Mouse (Mus musculus): ENCODE measurements around the gene Tmem196.

Gene Tmem196

DNA sequence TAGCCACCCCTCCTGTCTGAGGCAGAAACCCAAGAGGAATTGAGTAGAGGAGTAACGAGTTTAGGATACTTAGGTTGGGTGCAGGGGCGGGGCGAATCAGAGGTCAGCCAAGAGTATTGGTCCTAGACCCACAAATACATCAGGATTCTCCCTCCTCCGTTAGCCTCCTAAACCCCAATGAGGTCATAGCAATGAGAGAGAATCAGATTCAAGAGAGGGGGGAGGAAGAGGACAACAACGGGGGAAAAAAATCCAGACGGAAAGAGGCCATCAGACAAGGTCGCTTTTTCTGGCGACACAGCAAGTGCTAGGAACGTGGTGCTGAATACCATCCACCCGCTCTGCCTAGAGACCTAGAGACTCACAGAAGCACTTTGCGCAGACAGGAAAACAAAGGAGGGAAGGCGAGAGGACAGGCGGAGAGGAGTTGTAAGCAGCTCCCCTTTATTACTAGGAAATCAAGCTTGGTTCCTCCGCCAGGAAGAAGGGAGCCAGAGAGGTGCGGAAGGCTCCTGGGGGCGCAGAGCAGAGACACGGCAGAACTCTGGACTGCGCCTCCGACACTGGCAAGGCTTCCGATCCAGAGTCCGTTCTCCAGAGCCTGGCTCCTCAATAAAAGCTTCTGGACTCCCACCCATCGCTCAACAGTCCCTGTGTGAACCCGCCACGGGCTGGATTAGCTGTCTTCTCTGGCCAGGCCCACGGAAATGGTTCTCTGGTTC, at the start of gene Tmem196:
Gene Tmem196 (plus strand): TSS at position 234 of the 722 bp plus-strand sequence.
- WGBS = 3% methylated on average over 25 of the region's 25 CpGs

DNA sequence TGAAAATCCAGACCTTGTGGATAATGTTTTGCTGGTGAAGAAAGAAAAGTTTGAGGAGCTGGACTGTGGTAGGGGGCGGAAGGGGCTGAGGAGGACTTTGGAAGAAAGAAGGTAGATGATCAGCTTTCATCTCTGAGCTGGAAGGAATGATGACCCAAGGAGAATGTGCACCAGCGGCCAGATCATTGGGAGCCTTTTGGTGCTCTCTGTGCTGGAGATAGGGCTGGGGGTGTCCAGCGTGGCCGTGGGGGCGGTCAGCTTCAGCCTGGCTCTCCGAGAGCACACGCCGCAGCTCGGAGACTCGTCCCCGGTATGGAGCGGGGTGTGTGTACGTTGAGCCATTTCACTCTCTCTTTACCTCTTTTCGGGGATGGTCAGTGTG, 680 bp downstream of the Tmem196 start:
- whole genome bisulfite sequencing = 7% methylated on average over 14 of the region's 14 CpGs

DNA sequence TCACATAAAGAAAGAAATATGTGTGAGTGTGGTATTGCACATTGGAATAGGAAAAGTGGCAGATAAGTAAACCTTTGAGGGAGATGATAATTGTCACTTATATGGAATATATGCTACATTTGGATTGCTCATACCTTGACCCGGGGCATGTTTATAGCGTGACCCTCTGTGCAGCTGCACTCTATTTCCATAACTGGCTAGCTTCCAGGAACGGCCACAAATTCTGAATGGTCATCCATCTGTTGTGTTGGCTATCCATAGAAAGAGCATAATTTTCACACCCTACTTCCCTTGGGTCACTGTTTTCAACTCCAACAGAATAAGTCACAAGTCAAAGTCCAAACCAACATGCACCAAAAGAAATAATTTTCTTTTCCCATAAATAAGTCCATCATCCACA, 11.4 kb downstream of the Tmem196 start:
- 62% methylated on average over 3 of the region's 3 CpGs for WGBS

DNA sequence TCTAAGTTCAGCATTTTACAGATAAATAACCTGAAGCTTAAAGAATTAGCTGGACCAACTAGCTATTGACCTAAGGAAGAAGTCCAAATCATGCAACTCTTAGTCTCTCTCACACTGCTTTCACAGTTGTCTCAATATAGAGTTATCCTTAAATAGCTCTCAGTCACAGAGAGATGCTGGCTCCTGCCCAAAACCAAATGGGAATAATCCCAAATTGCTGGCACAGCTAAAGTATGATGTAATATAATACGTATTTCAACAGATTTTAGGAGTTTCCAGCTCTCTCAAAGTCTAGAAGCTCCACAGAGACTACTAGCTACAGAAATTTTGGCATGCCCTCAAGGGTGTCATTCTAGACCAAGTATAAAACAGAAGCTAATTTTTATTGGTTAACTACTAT, 15.1 kb downstream of the Tmem196 start:
- 19% methylated on average over 1 of the region's 1 CpGs for WGBS

DNA sequence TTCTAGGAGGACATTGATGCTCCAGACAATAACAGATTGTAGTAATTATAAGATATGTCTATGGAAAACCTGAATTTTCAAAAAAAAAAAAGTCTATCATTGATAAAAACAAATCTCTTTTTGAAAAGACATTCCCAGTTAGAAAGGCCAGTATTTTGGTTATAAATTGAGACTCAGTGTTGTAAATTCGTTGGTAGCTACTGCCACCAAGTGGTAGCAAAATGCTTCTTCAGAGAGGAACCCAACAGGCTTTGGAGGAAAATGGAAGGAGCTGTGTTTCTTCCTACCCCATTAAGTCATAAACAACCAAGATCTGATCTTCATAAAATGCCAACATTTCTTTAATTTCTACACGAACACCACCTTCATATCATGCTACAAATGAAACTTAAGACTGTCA, 36.1 kb downstream of the Tmem196 start:
- WGBS = 1% methylated on average over 2 of the region's 2 CpGs

DNA sequence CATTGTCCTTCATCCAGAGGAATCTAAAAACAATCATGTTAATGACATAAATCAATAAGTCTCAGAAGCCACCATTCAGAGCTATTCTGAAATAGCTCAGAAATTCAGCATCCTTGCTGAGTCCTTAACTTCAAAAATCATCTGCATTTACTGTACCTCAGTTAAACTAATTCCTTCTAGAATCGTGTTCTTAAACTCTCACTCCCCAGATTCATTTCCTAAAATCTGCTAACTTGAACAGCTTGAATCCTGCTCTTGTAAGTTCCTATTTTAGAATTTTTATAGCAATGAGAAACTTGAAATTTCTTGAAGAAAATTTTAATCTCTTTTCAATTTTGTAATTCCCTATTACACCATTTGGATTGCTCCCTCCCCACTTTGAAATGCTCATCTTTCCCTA, 52.6 kb downstream of the Tmem196 start:
- WGBS = 40% methylated on average over 1 of the region's 1 CpGs

DNA sequence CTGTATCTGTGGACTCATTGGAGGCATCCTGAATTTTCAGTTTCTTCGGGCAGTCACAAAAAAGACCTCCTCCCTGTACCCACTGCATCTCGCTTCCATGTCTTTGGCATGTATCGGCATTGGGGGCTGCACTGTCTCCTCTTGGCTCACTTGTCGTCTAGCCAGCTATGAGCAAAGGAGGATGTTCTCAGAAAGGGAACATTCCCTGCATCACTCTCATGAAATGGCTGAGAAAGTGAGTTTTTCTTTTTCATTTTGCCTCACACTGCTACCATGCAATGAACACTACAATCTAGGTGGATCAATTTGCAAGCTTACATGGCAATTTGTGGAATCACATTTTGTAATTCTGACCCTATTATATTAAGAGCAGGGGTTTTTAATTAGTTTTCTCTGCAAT, 69.1 kb downstream of the Tmem196 start:
- WGBS = 36% methylated on average over 4 of the region's 4 CpGs

DNA sequence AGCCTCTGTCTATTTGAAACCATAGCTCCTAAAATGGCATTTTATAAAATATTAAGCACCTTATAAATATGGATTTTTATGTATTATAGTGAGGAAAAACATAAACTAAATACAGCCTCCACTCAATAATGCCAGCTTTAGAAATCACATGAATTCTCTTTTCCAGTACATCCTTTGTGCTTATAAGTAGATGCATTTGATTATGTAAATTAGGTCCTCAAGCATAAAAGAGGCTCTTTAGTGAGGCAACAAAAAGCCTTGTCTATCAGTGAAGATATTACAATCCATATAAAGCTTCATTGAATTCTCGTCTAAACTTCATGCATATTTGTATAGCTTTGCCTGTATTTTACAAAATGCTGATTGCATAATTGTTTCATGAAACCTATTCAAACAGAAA, 69.6 kb downstream of the Tmem196 start:
- 44% methylated on average over 1 of the region's 1 CpGs for WGBS

DNA sequence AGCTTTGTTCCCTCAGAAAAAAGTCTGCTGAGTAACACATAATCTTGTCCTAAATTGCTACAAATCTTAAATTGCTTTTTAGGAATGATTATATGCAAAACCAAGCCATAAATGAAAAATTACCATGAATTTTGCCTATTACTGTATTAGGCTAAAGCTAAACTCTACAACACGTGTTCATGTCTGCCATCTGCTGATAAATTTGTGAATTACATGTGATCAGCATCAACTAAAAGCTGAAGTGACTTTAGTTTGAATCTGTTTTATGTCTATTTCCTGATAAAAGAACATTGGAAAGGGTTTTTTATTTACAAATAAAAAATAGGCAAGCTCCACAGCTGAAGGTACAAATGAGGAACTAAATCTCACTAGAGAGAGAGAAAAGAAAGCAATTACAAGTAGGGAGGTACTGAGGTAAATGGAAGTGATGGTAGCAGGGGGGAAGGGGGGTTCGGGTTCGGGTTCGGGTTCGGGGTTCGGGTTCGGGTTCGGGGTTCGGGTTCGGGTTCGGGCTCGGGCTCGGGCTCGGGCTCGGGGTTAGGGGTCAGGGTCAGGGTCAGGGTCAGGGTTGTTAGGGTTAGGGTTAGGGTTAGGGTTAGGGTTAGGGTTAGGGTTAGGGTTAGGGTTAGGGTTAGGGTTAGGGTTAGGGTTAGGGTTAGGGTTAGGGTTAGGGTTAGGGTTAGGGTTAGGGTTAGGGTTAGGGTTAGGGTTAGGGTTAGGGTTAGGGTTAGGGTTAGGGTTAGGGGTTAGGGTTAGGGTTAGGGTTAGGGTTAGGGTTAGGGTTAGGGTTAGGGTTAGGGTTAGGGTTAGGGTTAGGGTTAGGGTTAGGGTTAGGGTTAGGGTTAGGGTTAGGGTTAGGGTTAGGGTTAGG, 82.7 kb downstream of the Tmem196 start:
- WGBS = 86% methylated on average over 15 of the region's 15 CpGs

All from cerebral cortex, adult 2 months (tissue).